Mouse (Mus musculus): ENCODE measurements at regions not wholly inside any gene's neighbourhood (a gene's known extent, or its start where the extent isn't known, plus 50 kb on each side); places are given as distances from the start of the nearest gene placed in this dataset.

DNA sequence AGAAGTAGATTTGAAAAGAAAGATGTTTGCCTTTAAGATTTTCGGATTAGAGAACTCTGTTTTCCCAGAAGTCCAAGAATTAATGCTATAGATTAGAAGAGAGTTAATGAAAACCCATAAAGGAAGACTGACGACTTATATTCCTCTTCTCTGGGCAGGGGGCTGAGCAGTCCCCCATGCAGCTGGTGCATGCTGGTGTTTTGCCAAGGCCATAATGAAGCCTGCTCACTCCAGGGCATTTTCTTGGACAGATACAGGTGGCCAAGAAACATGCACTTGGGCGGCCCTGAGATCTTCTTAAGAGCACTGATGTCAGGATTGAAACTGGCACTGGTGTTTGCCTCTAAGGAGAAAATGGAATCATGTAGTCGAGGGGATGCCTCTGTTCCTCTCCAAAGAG is 233.6 kb upstream of the Tmem161b start:
- no peaks in the 10 kb centered on the region for H3K36me3 ChIP-seq (replicated peaks)
- ATAC-seq (replicated peaks) = no peak
- peak overlapping the region; percentile 82 for H3K27ac ChIP-seq
- 39% methylated on average over 4 of the region's 4 CpGs for WGBS
- no peaks in the 10 kb centered on the region for H3K9me3 ChIP-seq
- no peak overlapping the region for H3K9ac ChIP-seq
- H3K4me3 ChIP-seq = peak overlapping the region; percentile 31; the same call in 1 of the 2 replicates
- H3K27me3 ChIP-seq (replicated peaks) = no peaks in the 10 kb centered on the region
- H3K4me1 ChIP-seq = peaks cover 18% of the 10 kb centered on the region; the same call in 1 of the 2 replicates
- no peak overlapping the region; the same call in 1 of the 2 replicates for H3K4me2 ChIP-seq

DNA sequence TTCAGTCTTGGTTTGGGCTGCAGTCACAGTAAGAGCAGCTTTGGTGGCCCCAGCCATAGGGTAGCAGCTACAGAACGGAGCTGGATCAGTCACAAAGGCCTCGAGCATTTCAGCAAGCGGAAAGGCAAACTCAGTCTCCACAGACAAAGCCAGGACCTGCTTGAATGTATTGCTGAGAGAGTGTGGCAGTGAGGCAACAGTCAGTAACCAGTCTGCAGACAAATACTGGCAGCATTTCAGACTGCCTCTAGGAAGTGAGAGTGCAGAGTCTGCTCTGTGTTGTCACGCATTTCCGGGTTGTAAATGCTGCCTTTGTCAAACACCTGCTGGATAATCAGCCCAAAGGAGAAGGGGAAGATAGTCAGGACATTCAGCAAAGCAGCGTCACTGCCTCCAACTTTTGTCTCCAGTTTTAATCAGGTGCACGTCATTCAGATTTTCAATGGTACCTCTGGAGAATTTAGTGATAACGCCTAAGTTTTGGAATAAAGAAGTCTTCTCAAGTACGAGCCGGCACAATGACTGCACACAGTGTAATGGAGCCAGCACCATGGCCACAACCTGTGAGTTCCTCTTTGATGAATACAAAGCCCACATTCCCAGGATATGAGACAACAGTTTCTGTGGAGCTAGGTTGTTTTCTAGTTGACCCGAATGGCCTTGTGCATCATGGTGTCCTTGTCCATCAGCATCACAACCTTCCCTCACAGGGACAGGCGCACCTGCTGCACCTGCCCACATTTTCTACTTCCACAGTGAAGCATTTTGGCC is 224.3 kb upstream of the Tmem161b start:
- H3K27me3 ChIP-seq (replicated peaks) = no peaks in the 10 kb centered on the region
- peak overlapping the region; percentile 48 for H3K27ac ChIP-seq
- no peaks in the 10 kb centered on the region for H3K36me3 ChIP-seq (replicated peaks)
- H3K4me3 ChIP-seq = no peak overlapping the region
- WGBS = 40% methylated on average over 12 of the region's 12 CpGs
- no peak overlapping the region for H3K4me2 ChIP-seq
- H3K9ac ChIP-seq = no peak overlapping the region
- H3K4me1 ChIP-seq = peaks cover 3% of the 10 kb centered on the region; the same call in 1 of the 2 replicates
- peak; percentile 90 for ATAC-seq (replicated peaks)
- H3K9me3 ChIP-seq = no peaks in the 10 kb centered on the region

DNA sequence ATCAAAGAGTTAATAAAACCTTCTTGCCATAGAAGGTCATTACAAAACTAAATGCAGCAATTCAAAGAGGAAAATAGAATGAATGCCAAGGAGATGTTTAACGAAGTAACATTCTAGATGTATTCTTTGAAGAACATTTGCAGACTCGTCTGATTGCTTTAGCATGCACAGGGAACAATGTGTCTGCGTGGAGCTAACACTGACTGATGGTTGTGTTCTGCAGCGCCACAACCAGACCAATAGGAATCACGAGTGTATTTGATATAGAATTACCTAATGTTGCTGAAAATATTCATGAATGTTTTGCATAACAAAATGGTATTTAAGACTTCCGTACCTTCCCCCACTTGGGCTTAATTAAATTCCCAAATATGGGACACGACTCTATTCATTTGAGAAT is 200.3 kb upstream of the Tmem161b start:
- Histone ChIP-seq H3K9me3 (no peaks in the 10 kb centered on the region), H3K4me1 (no peaks in the 10 kb centered on the region), H3K9ac (no peak overlapping the region), H3K27ac (no peak overlapping the region), H3K4me3 (no peak overlapping the region), H3K4me2 (no peak overlapping the region), H3K27me3 (replicated peaks) (no peaks in the 10 kb centered on the region), H3K36me3 (replicated peaks) (no peaks in the 10 kb centered on the region)
- WGBS = 47% methylated on average over 7 of the region's 7 CpGs
- ATAC-seq (replicated peaks) = peak; percentile 63; the same call in 1 of the 2 replicates

DNA sequence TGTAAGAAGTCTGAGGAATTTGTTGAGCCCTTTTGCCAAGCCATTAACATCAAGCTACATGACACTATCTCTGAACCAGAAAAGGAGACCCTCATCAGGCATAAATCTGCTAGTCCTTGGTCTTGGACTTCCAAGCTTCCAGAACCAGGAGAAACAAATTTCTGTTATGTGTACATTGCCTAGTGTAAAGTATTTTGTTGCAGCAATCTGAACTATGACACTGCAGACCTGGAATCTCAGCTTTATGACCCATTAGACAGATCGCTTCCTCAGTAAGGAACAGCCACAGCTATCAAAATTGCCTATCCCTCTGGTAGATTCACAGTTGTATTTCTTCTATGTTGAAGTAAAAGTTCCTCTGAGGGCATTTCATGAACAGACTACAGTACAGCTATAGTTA is 199.1 kb upstream of the Tmem161b start:
- H3K9ac ChIP-seq = no peak overlapping the region
- no peaks in the 10 kb centered on the region for H3K4me1 ChIP-seq
- H3K4me3 ChIP-seq = no peak overlapping the region
- no peaks in the 10 kb centered on the region for H3K9me3 ChIP-seq
- no peaks in the 10 kb centered on the region for H3K27me3 ChIP-seq (replicated peaks)
- 94% methylated on average over 1 of the region's 1 CpGs for WGBS
- H3K4me2 ChIP-seq = no peak overlapping the region
- no peak overlapping the region for H3K27ac ChIP-seq
- H3K36me3 ChIP-seq (replicated peaks) = no peaks in the 10 kb centered on the region
- ATAC-seq (replicated peaks) = no peak

DNA sequence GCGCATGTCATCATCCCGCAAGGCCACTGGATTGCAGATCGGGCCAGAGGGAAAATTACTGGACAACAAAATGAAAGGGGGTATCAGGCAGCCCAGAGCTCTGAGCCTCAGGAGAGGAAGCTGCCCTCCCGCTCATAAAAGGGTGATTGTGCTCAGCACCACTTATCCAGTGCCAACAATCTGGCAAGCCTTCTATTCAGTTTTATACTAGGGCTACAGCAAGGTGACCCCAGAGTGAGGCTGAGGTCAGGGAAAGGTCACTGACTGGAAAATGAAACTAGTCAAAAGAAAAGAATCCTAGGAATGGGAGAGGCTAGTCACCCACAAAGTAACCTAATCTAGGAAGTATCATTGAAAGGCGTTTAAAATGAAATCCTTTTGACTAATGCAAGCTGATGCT is 198.5 kb upstream of the Tmem161b start:
- no peak overlapping the region for H3K9ac ChIP-seq
- no peak overlapping the region for H3K27ac ChIP-seq
- no peaks in the 10 kb centered on the region for H3K27me3 ChIP-seq (replicated peaks)
- no peaks in the 10 kb centered on the region for H3K36me3 ChIP-seq (replicated peaks)
- 60% methylated on average over 5 of the region's 5 CpGs for WGBS
- H3K4me1 ChIP-seq = no peaks in the 10 kb centered on the region
- no peak overlapping the region for H3K4me3 ChIP-seq
- no peak overlapping the region for H3K4me2 ChIP-seq
- ATAC-seq (replicated peaks) = no peak
- H3K9me3 ChIP-seq = no peaks in the 10 kb centered on the region

DNA sequence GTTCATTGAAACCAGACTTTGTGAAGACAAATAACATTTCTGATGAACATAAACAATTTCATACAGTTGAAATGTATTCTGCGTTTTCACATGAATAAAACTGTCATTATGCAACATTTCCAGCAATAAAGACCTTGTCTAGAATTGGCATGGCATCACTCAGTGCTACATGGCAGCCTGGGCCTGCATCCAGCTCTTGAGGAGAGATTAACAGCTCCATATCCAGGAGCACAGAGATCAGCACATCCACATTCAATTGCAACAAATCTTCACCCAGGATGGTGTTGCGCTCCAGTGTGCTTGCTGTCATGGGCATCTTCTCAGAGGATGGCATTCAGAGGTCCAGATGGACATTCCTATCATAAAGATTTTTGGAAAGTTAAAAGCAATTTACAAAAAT is 196.7 kb upstream of the Tmem161b start:
- Histone ChIP-seq H3K4me1 (no peaks in the 10 kb centered on the region), H3K9ac (no peak overlapping the region), H3K27ac (no peak overlapping the region), H3K36me3 (replicated peaks) (no peaks in the 10 kb centered on the region), H3K9me3 (no peaks in the 10 kb centered on the region), H3K4me3 (no peak overlapping the region), H3K27me3 (replicated peaks) (no peaks in the 10 kb centered on the region), H3K4me2 (no peak overlapping the region)
- ATAC-seq (replicated peaks) = no peak
- WGBS = 86% methylated on average over 2 of the region's 2 CpGs

DNA sequence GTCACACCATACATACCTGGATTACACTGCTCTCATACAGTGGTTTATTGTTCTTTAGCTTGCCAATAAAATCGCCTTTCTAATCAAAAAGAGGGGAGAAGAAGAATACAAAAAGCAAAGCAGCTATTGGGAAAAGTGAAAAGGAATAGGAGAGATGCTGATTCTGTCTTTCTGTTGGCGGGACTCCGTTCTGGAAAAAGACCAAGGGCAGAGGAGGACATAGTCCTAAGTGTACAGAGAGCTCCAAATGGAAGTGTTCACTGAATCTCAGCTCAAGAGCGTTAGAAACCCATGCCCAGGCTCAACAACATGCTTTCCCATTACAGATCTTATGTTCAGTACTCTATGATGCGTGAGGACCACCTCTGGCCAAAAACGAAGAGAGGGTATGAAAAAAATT is 174.4 kb upstream of the Tmem161b start:
- Histone ChIP-seq H3K4me3 (no peak overlapping the region), H3K9ac (no peak overlapping the region), H3K4me2 (no peak overlapping the region), H3K4me1 (no peaks in the 10 kb centered on the region), H3K27me3 (replicated peaks) (no peaks in the 10 kb centered on the region), H3K27ac (no peak overlapping the region), H3K9me3 (no peaks in the 10 kb centered on the region), H3K36me3 (replicated peaks) (no peaks in the 10 kb centered on the region)
- no peak for ATAC-seq (replicated peaks)
- 90% methylated on average over 6 of the region's 6 CpGs for WGBS

DNA sequence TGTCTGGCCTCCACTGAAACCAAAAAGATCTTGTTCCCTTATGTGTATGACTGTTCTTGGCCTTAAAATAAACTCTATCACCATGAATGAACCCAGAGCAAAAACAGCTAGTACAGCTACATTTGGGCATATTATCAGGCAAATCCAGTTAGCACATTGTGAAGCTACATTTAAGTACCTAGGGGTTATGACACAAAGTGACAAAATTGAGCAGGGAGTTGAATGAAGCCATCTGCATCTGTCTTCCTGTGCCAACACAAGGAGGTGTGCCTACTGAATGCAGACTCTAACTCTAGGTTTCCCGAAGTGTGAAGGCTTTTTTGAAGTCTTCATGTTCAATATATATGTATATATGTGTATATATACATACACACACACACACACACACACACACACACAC is 169.9 kb upstream of the Tmem161b start:
- Histone ChIP-seq H3K4me1 (no peaks in the 10 kb centered on the region; the same call in 1 of the 2 replicates), H3K27me3 (replicated peaks) (no peaks in the 10 kb centered on the region), H3K9ac (no peak overlapping the region), H3K9me3 (no peaks in the 10 kb centered on the region), H3K36me3 (replicated peaks) (no peaks in the 10 kb centered on the region), H3K4me2 (no peak overlapping the region), H3K4me3 (no peak overlapping the region), H3K27ac (no peak overlapping the region)
- WGBS = 74% methylated on average over 1 of the region's 1 CpGs
- ATAC-seq (replicated peaks) = no peak

DNA sequence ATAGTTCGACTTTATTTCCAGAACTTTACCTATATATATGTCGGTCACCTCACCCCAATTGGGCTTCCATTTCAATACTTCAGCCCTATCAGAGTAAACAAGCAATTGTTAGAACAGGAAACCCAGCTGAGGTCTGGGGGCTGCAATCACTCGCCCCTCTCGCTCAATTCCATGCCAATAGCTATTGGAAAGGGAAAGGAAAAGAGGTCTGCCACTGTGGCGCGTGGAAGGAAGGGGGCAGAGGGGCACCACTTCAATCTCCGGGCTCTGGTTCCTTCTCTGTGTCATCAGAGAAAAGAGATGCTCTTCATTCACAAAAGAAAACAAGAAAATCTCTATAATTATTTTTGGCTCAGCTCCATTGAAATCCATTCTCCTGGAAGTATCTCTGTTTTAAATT is 167.1 kb upstream of the Tmem161b start:
- Histone ChIP-seq H3K27me3 (replicated peaks) (no peaks in the 10 kb centered on the region), H3K9me3 (no peaks in the 10 kb centered on the region), H3K4me3 (no peak overlapping the region), H3K27ac (peak overlapping the region; percentile 67), H3K9ac (no peak overlapping the region), H3K4me1 (peaks cover 17% of the 10 kb centered on the region), H3K4me2 (peak overlapping the region; percentile 26), H3K36me3 (replicated peaks) (no peaks in the 10 kb centered on the region)
- WGBS = 56% methylated on average over 7 of the region's 7 CpGs
- no peak for ATAC-seq (replicated peaks)

DNA sequence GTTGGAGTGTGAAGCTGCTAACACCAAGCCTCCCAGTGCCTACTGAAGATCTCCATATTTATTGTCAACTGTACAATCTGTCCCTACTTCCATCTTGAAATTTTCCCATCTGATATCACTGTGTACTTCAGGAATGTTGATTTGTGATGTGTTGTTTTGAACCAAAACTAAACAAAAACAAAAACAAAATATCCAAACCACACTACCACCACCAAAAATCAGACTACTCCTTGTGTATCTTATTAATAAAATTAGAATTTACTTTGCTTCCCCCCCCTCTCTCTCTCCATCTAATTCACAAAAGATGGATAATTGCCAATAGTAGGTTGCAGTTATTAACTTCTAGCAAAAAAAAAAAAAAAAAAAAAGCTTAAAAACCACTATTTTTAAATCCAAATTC is 166.5 kb upstream of the Tmem161b start:
- H3K9ac ChIP-seq = no peak overlapping the region
- no peaks in the 10 kb centered on the region for H3K36me3 ChIP-seq (replicated peaks)
- peak overlapping the region; percentile 67 for H3K27ac ChIP-seq
- H3K4me1 ChIP-seq = peaks cover 23% of the 10 kb centered on the region
- H3K4me2 ChIP-seq = no peak overlapping the region; the same call in 1 of the 2 replicates
- no peak for ATAC-seq (replicated peaks)
- H3K27me3 ChIP-seq (replicated peaks) = no peaks in the 10 kb centered on the region
- H3K4me3 ChIP-seq = no peak overlapping the region
- no peaks in the 10 kb centered on the region for H3K9me3 ChIP-seq

DNA sequence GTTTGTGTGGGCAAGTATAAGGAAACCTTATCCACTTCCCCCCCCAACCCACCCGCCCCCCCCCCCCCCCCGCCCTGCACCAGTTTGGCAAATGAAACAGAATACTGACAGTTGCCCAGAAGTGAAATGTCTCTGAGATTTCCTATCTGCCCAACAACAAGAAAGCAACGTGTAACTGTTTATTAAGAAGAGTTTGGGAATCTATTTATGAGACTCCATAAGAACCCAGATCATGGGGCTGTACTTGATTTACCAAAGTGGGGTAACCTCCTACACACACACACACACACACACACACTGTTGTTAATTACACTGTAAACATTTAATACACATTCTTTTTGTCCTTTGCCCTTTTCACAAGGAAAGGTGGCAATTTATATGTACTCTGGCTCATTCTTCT is 165.6 kb upstream of the Tmem161b start:
- no peak overlapping the region for H3K4me3 ChIP-seq
- ATAC-seq (replicated peaks) = no peak
- H3K27me3 ChIP-seq (replicated peaks) = no peaks in the 10 kb centered on the region
- WGBS = 26% methylated on average over 2 of the region's 3 CpGs
- H3K27ac ChIP-seq = peak overlapping the region; percentile 82
- 0 out of 2 replicates have a peak overlapping the region, but pooled peaks have one; percentile 20 for H3K4me2 ChIP-seq
- H3K9ac ChIP-seq = peak overlapping the region; percentile 22; the same call in 1 of the 2 replicates
- no peaks in the 10 kb centered on the region for H3K36me3 ChIP-seq (replicated peaks)
- H3K4me1 ChIP-seq = peaks cover 27% of the 10 kb centered on the region
- H3K9me3 ChIP-seq = no peaks in the 10 kb centered on the region

DNA sequence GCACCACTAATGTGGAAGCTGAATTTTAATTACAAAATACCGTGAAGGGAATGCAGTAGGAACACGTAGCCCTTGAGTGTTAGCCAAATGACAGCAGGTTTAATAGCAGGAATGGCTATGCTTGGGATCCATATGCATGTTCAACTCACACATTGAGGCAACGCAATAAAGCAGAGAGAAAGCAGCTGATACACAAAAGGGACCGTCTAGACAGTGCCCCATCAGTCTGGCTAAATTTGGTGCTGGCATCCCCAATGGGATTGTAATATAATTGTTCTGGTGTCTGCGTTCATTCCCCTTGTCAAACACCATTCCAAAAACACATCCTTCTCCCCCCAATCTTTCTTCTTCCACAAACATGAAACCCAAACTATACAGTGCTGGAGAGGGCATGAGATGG is 165.1 kb upstream of the Tmem161b start:
- H3K4me3 ChIP-seq = no peak overlapping the region
- H3K36me3 ChIP-seq (replicated peaks) = no peaks in the 10 kb centered on the region
- peak; percentile 25 for ATAC-seq (replicated peaks)
- H3K9ac ChIP-seq = peak overlapping the region; percentile 22
- H3K4me2 ChIP-seq = peak overlapping the region; percentile 20
- peak overlapping the region; percentile 82 for H3K27ac ChIP-seq
- H3K27me3 ChIP-seq (replicated peaks) = no peaks in the 10 kb centered on the region
- H3K9me3 ChIP-seq = no peaks in the 10 kb centered on the region
- WGBS = 14% methylated on average over 5 of the region's 5 CpGs
- H3K4me1 ChIP-seq = peaks cover 32% of the 10 kb centered on the region

DNA sequence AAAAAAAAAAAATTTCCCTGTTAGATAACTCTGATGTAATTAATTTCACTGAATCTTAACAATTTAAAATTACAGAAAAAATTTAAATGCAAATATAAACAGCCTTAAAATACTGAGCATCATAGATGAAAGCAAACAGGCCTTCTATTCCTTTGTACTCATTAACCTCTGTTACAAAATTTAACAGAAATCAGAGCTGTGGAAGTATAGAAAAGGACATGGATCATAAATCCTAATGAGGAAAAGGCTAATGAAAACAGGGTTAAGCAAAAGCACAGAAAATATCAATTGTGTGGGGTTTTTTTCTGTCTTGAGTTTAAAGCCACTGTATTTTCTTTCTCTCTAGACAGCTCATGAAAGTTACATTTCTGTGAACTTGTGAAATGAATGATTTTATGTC is 164.6 kb upstream of the Tmem161b start:
- Histone ChIP-seq H3K4me1 (peaks cover 34% of the 10 kb centered on the region), H3K27me3 (replicated peaks) (no peaks in the 10 kb centered on the region), H3K27ac (peak overlapping the region; percentile 82), H3K9me3 (no peaks in the 10 kb centered on the region), H3K4me2 (peak overlapping the region; percentile 20; the same call in 1 of the 2 replicates), H3K36me3 (replicated peaks) (no peaks in the 10 kb centered on the region), H3K9ac (no peak overlapping the region), H3K4me3 (no peak overlapping the region)
- no peak for ATAC-seq (replicated peaks)
